Mouse (Mus musculus): ENCODE results near the gene Atp9a. TPM values are rescaled to one million over a fixed set of nuclear protein-coding genes. Genes with fewer than 3 reads are reported as not detected.

Atp9a gene
- polyA plus RNA-seq, 1 experiment from 2014 or later, result 23.4 TPM

- no peaks in the 10 kb centered on the region for H3K27me3 ChIP-seq (replicated peaks)
- H3K36me3 ChIP-seq, result no peaks in the 10 kb centered on the region
- H3K4me2 ChIP-seq (replicated peaks), result no peak overlapping the region
- peaks cover 17% of the 10 kb centered on the region for H3K4me1 ChIP-seq (replicated peaks)
- ATAC-seq, result no peak
- H3K9ac ChIP-seq, result no peak overlapping the region
- WGBS, result 68% methylated on average over 9 of the region's 9 CpGs
- H3K9me3 ChIP-seq, result no peaks in the 10 kb centered on the region
- H3K4me3 ChIP-seq (replicated peaks), result no peak overlapping the region
- no peak overlapping the region for H3K27ac ChIP-seq
Observed at GRCm38 (mm10) chr2:168608125-168608564, 134.1 kb downstream of the Atp9a start.

- H3K27ac ChIP-seq, result 0 out of 2 replicates have a peak overlapping the region, but pooled peaks have one; percentile 27
Observed at GRCm38 (mm10) chr2:168604655-168605070, 137.5 kb downstream of the Atp9a start.

GRCm38 (mm10) chr2:168602387-168602741 is 139.8 kb downstream of the Atp9a start:
- Histone ChIP-seq H3K4me2 (replicated peaks) (peak overlapping the region; percentile 91), H3K27me3 (replicated peaks) (peaks cover 27% of the 10 kb centered on the region), H3K36me3 (no peaks in the 10 kb centered on the region), H3K4me1 (replicated peaks) (peaks cover 32% of the 10 kb centered on the region), H3K9me3 (no peaks in the 10 kb centered on the region), H3K4me3 (replicated peaks) (0 out of 2 replicates have a peak overlapping the region, but pooled peaks have one; percentile 43), H3K9ac (0 out of 2 replicates have a peak overlapping the region, but pooled peaks have one; percentile 8), H3K27ac (no peak overlapping the region)
- peak; percentile 26; the same call in 1 of the 2 replicates for ATAC-seq
- WGBS, result 20% methylated on average over 12 of the region's 12 CpGs

More at GRCm38 (mm10) chr2:168604655-168605070, 137.5 kb downstream of the Atp9a start:
- no peaks in the 10 kb centered on the region for H3K36me3 ChIP-seq
- 25% methylated on average over 16 of the region's 16 CpGs for WGBS
- H3K9ac ChIP-seq, result peak overlapping the region; percentile 8; the same call in 1 of the 2 replicates
- H3K4me2 ChIP-seq (replicated peaks), result no peak overlapping the region
- no peak overlapping the region for H3K4me3 ChIP-seq (replicated peaks)
- peaks cover 22% of the 10 kb centered on the region for H3K27me3 ChIP-seq (replicated peaks)
- ATAC-seq, result peak; percentile 30; the same call in 1 of the 2 replicates
- peaks cover 32% of the 10 kb centered on the region for H3K4me1 ChIP-seq (replicated peaks)
- no peaks in the 10 kb centered on the region for H3K9me3 ChIP-seq

- H3K36me3 ChIP-seq, result no peaks in the 10 kb centered on the region
- H3K27me3 ChIP-seq (replicated peaks), result peaks cover 27% of the 10 kb centered on the region
- peak within 1 kb of the TSS; percentile 48 for H3K9ac ChIP-seq
- H3K4me1 ChIP-seq (replicated peaks), result peaks cover 32% of the 10 kb centered on the region
- ATAC-seq, result peak; percentile 70
- peak within 1 kb of the TSS; percentile 91 for H3K4me2 ChIP-seq (replicated peaks)
- H3K4me3 ChIP-seq (replicated peaks), result peak within 1 kb of the TSS; percentile 43
- WGBS, result 1% methylated on average over 56 of the region's 56 CpGs
- H3K27ac ChIP-seq, result peak within 1 kb of the TSS; percentile 66
- H3K9me3 ChIP-seq, result no peaks in the 10 kb centered on the region
Observed at GRCm38 (mm10) chr2:168601491-168602386, 140.5 kb downstream of the Atp9a start, which contains the start of gene Nfatc2. Nfatc2 (minus strand) TSS chr2:168601657.

GRCm38 (mm10) chr2:168600750-168601490 is 141.3 kb downstream of the Atp9a start:
- no peaks in the 10 kb centered on the region for H3K9me3 ChIP-seq
- H3K9ac ChIP-seq, result peak overlapping the region; percentile 48
- H3K27me3 ChIP-seq (replicated peaks), result peaks cover 27% of the 10 kb centered on the region
- WGBS, result 3% methylated on average over 32 of the region's 32 CpGs
- H3K27ac ChIP-seq, result 0 out of 2 replicates have a peak overlapping the region, but pooled peaks have one; percentile 6
- peaks cover 32% of the 10 kb centered on the region for H3K4me1 ChIP-seq (replicated peaks)
- peak overlapping the region; percentile 91 for H3K4me2 ChIP-seq (replicated peaks)
- no peaks in the 10 kb centered on the region for H3K36me3 ChIP-seq
- peak overlapping the region; percentile 43 for H3K4me3 ChIP-seq (replicated peaks)
- peak; percentile 18; the same call in 1 of the 2 replicates for ATAC-seq

GRCm38 (mm10) chr2:168595693-168596092 is 146.5 kb downstream of the Atp9a start:
- peaks cover 14% of the 10 kb centered on the region for H3K27me3 ChIP-seq (replicated peaks)
- no peaks in the 10 kb centered on the region for H3K36me3 ChIP-seq
- H3K27ac ChIP-seq, result no peak overlapping the region
- 80% methylated on average over 7 of the region's 7 CpGs for WGBS
- H3K4me2 ChIP-seq (replicated peaks), result no peak overlapping the region
- no peak overlapping the region for H3K4me3 ChIP-seq (replicated peaks)
- H3K4me1 ChIP-seq (replicated peaks), result peaks cover 4% of the 10 kb centered on the region; the same call in 1 of the 2 replicates
- no peak for ATAC-seq
- H3K9me3 ChIP-seq, result no peaks in the 10 kb centered on the region
- no peak overlapping the region for H3K9ac ChIP-seq

- H3K9ac ChIP-seq, result no peak overlapping the region
- H3K4me3 ChIP-seq (replicated peaks), result no peak overlapping the region
- WGBS, result 79% methylated on average over 6 of the region's 6 CpGs
- ATAC-seq, result no peak
- H3K27me3 ChIP-seq (replicated peaks), result peaks cover 13% of the 10 kb centered on the region
- H3K27ac ChIP-seq, result no peak overlapping the region
- no peaks in the 10 kb centered on the region for H3K9me3 ChIP-seq
- H3K4me2 ChIP-seq (replicated peaks), result no peak overlapping the region
- H3K36me3 ChIP-seq, result no peaks in the 10 kb centered on the region
- H3K4me1 ChIP-seq (replicated peaks), result peaks cover 21% of the 10 kb centered on the region; the same call in 1 of the 2 replicates
Observed at GRCm38 (mm10) chr2:168593676-168594075, 148.5 kb downstream of the Atp9a start.

- H3K9me3 ChIP-seq, result no peaks in the 10 kb centered on the region
- no peak overlapping the region for H3K4me3 ChIP-seq (replicated peaks)
- no peak overlapping the region for H3K4me2 ChIP-seq (replicated peaks)
- no peak for ATAC-seq
- no peak overlapping the region for H3K9ac ChIP-seq
- H3K36me3 ChIP-seq, result no peaks in the 10 kb centered on the region
- H3K4me1 ChIP-seq (replicated peaks), result peaks cover 21% of the 10 kb centered on the region; the same call in 1 of the 2 replicates
- WGBS, result 83% methylated on average over 5 of the region's 5 CpGs
- H3K27me3 ChIP-seq (replicated peaks), result peaks cover 13% of the 10 kb centered on the region
- no peak overlapping the region for H3K27ac ChIP-seq
Observed at GRCm38 (mm10) chr2:168593004-168593403, 149.2 kb downstream of the Atp9a start.

- Histone ChIP-seq H3K27ac (no peak overlapping the region), H3K27me3 (replicated peaks) (peaks cover 13% of the 10 kb centered on the region), H3K9me3 (no peaks in the 10 kb centered on the region), H3K36me3 (no peaks in the 10 kb centered on the region), H3K4me2 (replicated peaks) (no peak overlapping the region), H3K4me3 (replicated peaks) (no peak overlapping the region), H3K9ac (no peak overlapping the region), H3K4me1 (replicated peaks) (peaks cover 21% of the 10 kb centered on the region; the same call in 1 of the 2 replicates)
- WGBS, result 56% methylated on average over 2 of the region's 2 CpGs
- no peak for ATAC-seq
Observed at GRCm38 (mm10) chr2:168591076-168591475, 151.1 kb downstream of the Atp9a start.

GRCm38 (mm10) chr2:168590556-168590955 is 151.7 kb downstream of the Atp9a start:
- Histone ChIP-seq H3K27ac (no peak overlapping the region), H3K4me3 (replicated peaks) (peak overlapping the region; percentile 51; the same call in 1 of the 2 replicates), H3K36me3 (no peaks in the 10 kb centered on the region), H3K4me2 (replicated peaks) (peak overlapping the region; percentile 68), H3K27me3 (replicated peaks) (peaks cover 13% of the 10 kb centered on the region), H3K4me1 (replicated peaks) (peaks cover 21% of the 10 kb centered on the region; the same call in 1 of the 2 replicates), H3K9me3 (no peaks in the 10 kb centered on the region), H3K9ac (no peak overlapping the region)
- peak; percentile 46 for ATAC-seq
- WGBS, result 33% methylated on average over 10 of the region's 10 CpGs

- Histone ChIP-seq H3K4me2 (replicated peaks) (peak overlapping the region; percentile 68), H3K36me3 (no peaks in the 10 kb centered on the region), H3K9me3 (no peaks in the 10 kb centered on the region), H3K4me3 (replicated peaks) (peak overlapping the region; percentile 51), H3K27me3 (replicated peaks) (peaks cover 13% of the 10 kb centered on the region), H3K4me1 (replicated peaks) (peaks cover 21% of the 10 kb centered on the region; the same call in 1 of the 2 replicates), H3K9ac (peak overlapping the region; percentile 51), H3K27ac (no peak overlapping the region)
- peak; percentile 94 for ATAC-seq
- WGBS, result 2% methylated on average over 35 of the region's 38 CpGs
Observed at GRCm38 (mm10) chr2:168590168-168590551, 152.0 kb downstream of the Atp9a start.

Measured in intestine, embryonic 15.5 days (tissue).